Mouse (Mus musculus) testis, adult 2 months (tissue): ENCODE data around the gene Ptpa. TPM values are rescaled to one million over a fixed set of nuclear protein-coding genes. Genes with fewer than 3 reads are reported as not detected.

ENCODE experiments used
- H3K27ac ChIP-seq: fragments of 200-500 bp; 2 replicates; pipeline ENCODE4 v1.5.1; 2012; ENCODE audit warnings: low read depth, low read length; ENCODE audit not compliant: control insufficient read depth, insufficient read depth
- H3K27me3 ChIP-seq: fragments of 200-500 bp; 2 replicates; pipeline ENCODE4 v1.6.1; 2012; ENCODE audit warnings: mild to moderate bottlenecking, low read length, moderate library complexity; ENCODE audit not compliant: control insufficient read depth, insufficient read depth
- H3K36me3 ChIP-seq: fragments of 200-500 bp; 2 replicates; pipeline ENCODE4 v1.6.1; 2012; ENCODE audit warnings: mild to moderate bottlenecking, low read length; ENCODE audit not compliant: control insufficient read depth, insufficient read depth
- H3K4me1 ChIP-seq: fragments of 200-500 bp; 2 replicates; pipeline ENCODE4 v1.6.1; 2012; ENCODE audit warnings: low read length; ENCODE audit not compliant: control insufficient read depth, insufficient read depth
- H3K4me3 ChIP-seq: fragments of 200-500 bp; 2 replicates; pipeline ENCODE4 v1.5.1; 2012; ENCODE audit warnings: low read depth, mild to moderate bottlenecking, low read length, moderate library complexity, mixed read lengths; ENCODE audit not compliant: control insufficient read depth
- CTCF ChIP-seq: fragments of 200-500 bp; IDR thresholded peaks from 2 replicates; pipeline ENCODE4 v1.5.1; 2012; ENCODE audit warnings: low read depth, mild to moderate bottlenecking, inconsistent platforms, low read length, moderate library complexity; ENCODE audit not compliant: control insufficient read depth, insufficient read depth, insufficient replicate concordance
- POLR2A ChIP-seq: fragments of 200-500 bp; IDR thresholded peaks from 2 replicates; pipeline ENCODE4 v1.6.1; 2012; ENCODE audit warnings: low read depth, mild to moderate bottlenecking, inconsistent platforms, low read length, moderate library complexity; ENCODE audit not compliant: control insufficient read depth
- polyA plus RNA-seq: library from polyadenylated mRNA; depleted of rRNA; stranded (reverse); fragments of >200 nt; gene quantifications from 2 replicates; pipeline ENCODE4 v1.2.3, GENCODE M21; 2012

The Ptpa gene
- polyA plus RNA-seq, 1 experiment, result 87.3 TPM

DNA sequence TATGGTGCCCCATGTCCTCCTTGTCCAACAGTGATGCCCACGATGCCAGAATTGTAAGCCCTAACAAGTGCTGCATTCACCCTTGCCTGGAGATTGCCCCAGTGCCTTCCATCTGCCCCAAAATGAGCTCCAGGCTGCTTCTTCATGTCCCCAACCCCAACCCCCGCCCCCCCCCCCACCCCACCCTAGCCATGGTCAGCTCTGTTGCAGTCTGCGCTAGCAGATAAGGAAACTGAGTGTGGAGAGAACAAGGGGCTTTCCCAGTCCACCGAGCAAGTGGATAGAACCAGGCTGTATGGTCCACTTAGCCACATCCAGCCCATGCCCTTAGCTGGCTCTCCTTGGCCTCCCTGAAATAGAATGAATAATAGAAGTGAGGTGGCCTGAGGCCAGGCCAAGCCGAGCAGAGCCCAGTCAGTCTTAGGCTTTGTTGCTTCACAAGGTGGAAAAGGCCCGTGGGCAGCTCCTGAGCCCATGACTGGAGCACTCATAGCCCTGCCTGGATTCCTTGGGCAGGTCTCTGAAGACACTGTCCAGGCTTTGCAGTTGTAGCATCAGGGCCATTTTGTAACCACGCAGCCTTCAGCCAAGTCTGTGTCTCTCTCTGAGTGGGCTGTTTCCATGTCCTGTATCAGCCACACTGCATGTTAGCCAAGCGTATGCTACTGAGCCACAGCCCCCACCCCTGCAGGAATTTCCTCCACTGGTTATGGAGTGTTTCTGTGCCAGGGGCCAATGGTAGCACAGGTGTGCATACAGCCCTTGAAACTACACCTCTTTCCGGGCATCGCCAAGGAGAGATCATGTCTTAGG, 35.1 kb upstream of the Ptpa start:
- no peak for TF ChIP-seq POLR2A
- TF ChIP-seq CTCF, result no peak
- Histone ChIP-seq H3K27ac (no peak overlapping the region), H3K27me3 (no peaks in the 10 kb centered on the region), H3K4me3 (no peak overlapping the region), H3K4me1 (no peaks in the 10 kb centered on the region; the same call in none of the 2 replicates), H3K36me3 (no peaks in the 10 kb centered on the region; the same call in 1 of the 2 replicates)

DNA sequence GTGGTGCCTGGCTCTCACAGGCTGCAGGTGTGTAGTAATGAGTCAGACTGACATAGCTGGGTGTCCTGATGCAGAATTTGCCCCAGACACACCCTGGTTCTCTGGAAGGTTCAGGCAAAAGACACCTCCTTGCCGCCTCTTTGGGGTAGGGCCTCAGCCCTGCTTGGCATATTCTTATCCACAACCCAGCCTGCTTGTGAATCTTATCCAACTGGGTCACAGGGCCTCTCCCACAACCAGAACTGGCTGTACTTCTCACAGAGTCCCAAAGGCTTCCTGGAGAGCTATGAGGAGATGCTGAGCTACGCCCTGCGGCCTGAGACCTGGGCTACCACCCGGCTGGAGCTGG, 34.5 kb upstream of the Ptpa start:
- Histone ChIP-seq H3K4me3 (no peak overlapping the region), H3K36me3 (no peaks in the 10 kb centered on the region; the same call in 1 of the 2 replicates), H3K27ac (no peak overlapping the region), H3K4me1 (no peaks in the 10 kb centered on the region; the same call in none of the 2 replicates), H3K27me3 (no peaks in the 10 kb centered on the region)
- no peak for TF ChIP-seq CTCF
- no peak for TF ChIP-seq POLR2A

DNA sequence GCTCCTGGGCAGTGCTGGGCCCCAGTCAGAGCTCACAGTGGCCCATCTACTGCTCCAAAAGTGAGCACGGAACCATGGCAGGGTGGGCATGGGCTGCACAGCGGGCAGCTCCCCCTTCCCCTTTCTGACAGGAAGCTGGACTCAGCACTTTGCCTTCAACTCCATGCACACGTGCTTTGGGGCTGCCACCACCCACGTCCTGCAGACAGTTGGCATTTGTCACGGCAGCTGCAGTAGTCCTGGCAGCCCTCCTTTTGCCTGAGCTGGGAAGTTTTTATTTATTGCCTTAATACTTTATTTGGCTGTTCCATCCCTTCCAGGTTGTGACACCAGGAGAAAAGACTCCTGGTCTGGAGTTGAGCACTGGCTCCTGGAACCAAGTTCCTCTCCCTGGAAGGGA, 31.0 kb upstream of the Ptpa start:
- Histone ChIP-seq H3K36me3 (no peaks in the 10 kb centered on the region; the same call in 1 of the 2 replicates), H3K27me3 (no peaks in the 10 kb centered on the region), H3K4me1 (no peaks in the 10 kb centered on the region; the same call in none of the 2 replicates), H3K4me3 (no peak overlapping the region), H3K27ac (no peak overlapping the region)
- TF ChIP-seq CTCF (no peak), POLR2A (no peak)

- Histone ChIP-seq H3K27ac (no peak overlapping the region), H3K36me3 (no peaks in the 10 kb centered on the region; the same call in 1 of the 2 replicates), H3K4me3 (no peak overlapping the region), H3K27me3 (no peaks in the 10 kb centered on the region), H3K4me1 (no peaks in the 10 kb centered on the region; the same call in none of the 2 replicates)
- TF ChIP-seq POLR2A (no peak), CTCF (no peak)
Measured at GRCm38 (mm10) chr2:30385591-30385990, 30.2 kb upstream of the Ptpa start.

DNA sequence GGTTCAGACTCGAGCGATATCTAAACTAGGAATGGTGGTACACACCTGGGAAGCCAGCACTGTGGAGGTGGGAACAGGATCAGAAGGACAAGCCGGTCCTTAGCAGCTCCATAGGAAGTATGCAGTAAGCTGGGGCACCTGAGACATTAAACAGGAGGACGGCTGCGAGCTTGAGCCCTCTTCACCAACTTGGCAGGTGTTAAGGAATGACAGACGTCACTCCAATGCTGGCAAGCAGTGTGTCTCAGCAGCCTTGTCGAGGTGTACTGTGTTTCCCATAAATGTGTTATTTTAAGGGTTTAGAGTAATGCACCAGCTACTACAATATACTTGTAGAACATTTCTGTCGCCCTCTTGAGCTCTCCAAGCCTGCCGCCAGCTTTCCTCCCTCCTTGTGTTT, 28.9 kb upstream of the Ptpa start:
- H3K36me3 ChIP-seq, result no peaks in the 10 kb centered on the region; the same call in 1 of the 2 replicates
- TF ChIP-seq CTCF (no peak), POLR2A (no peak)
- H3K27me3 ChIP-seq, result no peaks in the 10 kb centered on the region
- H3K4me1 ChIP-seq, result peaks cover 7% of the 10 kb centered on the region
- no peak overlapping the region for H3K27ac ChIP-seq
- no peak overlapping the region for H3K4me3 ChIP-seq

DNA sequence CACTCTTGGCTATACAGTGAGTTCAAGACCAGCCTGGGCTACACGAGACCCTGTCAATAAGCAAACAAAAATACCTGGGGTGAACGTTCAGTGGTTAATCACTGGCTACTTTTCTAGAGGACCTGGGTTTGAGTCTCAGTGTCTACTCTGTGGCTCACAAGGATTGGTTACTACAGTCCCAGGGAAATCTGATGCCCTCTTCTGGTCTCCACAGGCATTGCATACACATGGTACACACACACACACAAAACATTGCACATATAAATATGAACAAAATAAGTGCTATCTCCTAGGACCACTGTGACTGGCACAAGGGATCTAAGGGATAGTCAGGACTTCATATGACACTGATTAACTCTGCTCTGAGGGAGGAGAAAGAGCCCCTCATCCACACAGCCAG, 26.8 kb upstream of the Ptpa start:
- Histone ChIP-seq H3K27me3 (no peaks in the 10 kb centered on the region), H3K36me3 (no peaks in the 10 kb centered on the region), H3K27ac (no peak overlapping the region), H3K4me3 (no peak overlapping the region), H3K4me1 (peaks cover 15% of the 10 kb centered on the region)
- TF ChIP-seq CTCF (no peak), POLR2A (no peak)

GRCm38 (mm10) chr2:30392114-30392576, 23.7 kb upstream of the Ptpa start, which contains the start of gene Dolpp1:
TSS of gene Dolpp1 (plus strand) at chr2:30392254.
- H3K4me3 ChIP-seq, result peak within 1 kb of the TSS; percentile 95
- peak within 1 kb of the TSS; percentile 98 for H3K27ac ChIP-seq
- TF ChIP-seq POLR2A (peak; percentile 50), CTCF (no peak)
- no peaks in the 10 kb centered on the region for H3K27me3 ChIP-seq
- no peaks in the 10 kb centered on the region for H3K36me3 ChIP-seq
- peaks cover 15% of the 10 kb centered on the region for H3K4me1 ChIP-seq
